In genomic region chr12:117989018-117989828, GRCm38 (mm10) we compare ENCODE assay signal across 9 mouse cellular contexts.
DNase-seq lines count a peak whose midpoint lies in the region; ATAC-seq and TF ChIP-seq lines count a peak whose summit lies in the region.
"Had no signal": no experiment of that assay in that cellular context is flagged by ENCODE, and none has a peak within 500 bp of the region (broad histone marks: within the 10 kb centered on the region; RNA-seq: fewer than 3 reads in every experiment).

No protein-coding gene starts in this region.

- TF ChIP-seq CTCF in MEL (IDR thresholded peaks at IDR 0.05 in 2 of 3, conservative IDR thresholded peaks at IDR 0.05 in 1 of 3; ENCODE audit: control insufficient read depth in 1 of 3, insufficient read depth in 1 of 3, low read depth in 2 of 3, low read length in 3 of 3, poor library complexity in 1 of 3, severe bottlenecking in 1 of 3), result no peak
- TF ChIP-seq CTCF in liver, postnatal 0 days (IDR thresholded peaks at IDR 0.05; ENCODE audit: low read depth), result no peak

- no peak overlapping the region for H3K27ac ChIP-seq in heart, embryonic 13.5 days (replicated peaks)
- H3K27ac ChIP-seq in MEL (ENCODE audit: control insufficient read depth, low read depth, low read length), result no peak overlapping the region
- no peak overlapping the region for H3K27ac ChIP-seq in forebrain, embryonic 12.5 days
- no peak overlapping the region for H3K27ac ChIP-seq in liver, postnatal 0 days (ENCODE audit: low read depth)
- H3K27ac ChIP-seq: macrophage had no signal

- peak overlapping the region; percentile 1; the same call in 1 of the 2 replicates for H3K9ac ChIP-seq in heart, embryonic 13.5 days
- no peak overlapping the region for H3K9ac ChIP-seq in MEL (ENCODE audit: control insufficient read depth, low read depth, low read length, poor library complexity, severe bottlenecking)
- no peak overlapping the region for H3K9ac ChIP-seq in forebrain, embryonic 12.5 days
- H3K9ac ChIP-seq in liver, postnatal 0 days (replicated peaks), result no peak overlapping the region

- TF ChIP-seq EP300 in MEL (IDR thresholded peaks at IDR 0.05; ENCODE audit: low read depth in 1 of 2, low read length in 2 of 2), result no peak
- no peak for TF ChIP-seq EP300 in liver, postnatal 0 days (IDR thresholded peaks at IDR 0.05; ENCODE audit: low read depth)

- no peak for DNase-seq in heart, adult 11 months
- peak; percentile 30 for DNase-seq in MEL (ENCODE audit: low read depth, low spot score)
- no peak for DNase-seq in liver, postnatal 0 days
- DNase-seq in adrenal gland, postnatal 36 days, result no peak
- DNase-seq in right cerebral cortex, adult 18-20 months, result no peak
- DNase-seq in cerebellum, adult 8-10 months, result no peak

- peaks cover 17% of the 10 kb centered on the region for H3K4me1 ChIP-seq in heart, embryonic 13.5 days
- no peaks in the 10 kb centered on the region for H3K4me1 ChIP-seq in MEL (ENCODE audit: control insufficient read depth in 1 of 2, insufficient read depth in 2 of 2, low read length in 2 of 2)
- peaks cover 15% of the 10 kb centered on the region for H3K4me1 ChIP-seq in forebrain, embryonic 12.5 days
- no peaks in the 10 kb centered on the region for H3K4me1 ChIP-seq in liver, postnatal 0 days (ENCODE audit: insufficient read depth)

- no peaks in the 10 kb centered on the region for H3K9me3 ChIP-seq in heart, embryonic 13.5 days
- H3K9me3 ChIP-seq in MEL (replicated peaks; ENCODE audit: insufficient read depth, low read length), result no peaks in the 10 kb centered on the region
- H3K9me3 ChIP-seq in forebrain, embryonic 12.5 days, result no peaks in the 10 kb centered on the region
- H3K9me3 ChIP-seq in liver, postnatal 0 days (ENCODE audit: low read length), result no peaks in the 10 kb centered on the region

- no peaks in the 10 kb centered on the region for H3K36me3 ChIP-seq in heart, embryonic 13.5 days
- H3K36me3 ChIP-seq in MEL (ENCODE audit: control insufficient read depth in 1 of 2, insufficient read depth in 2 of 2, low read length in 2 of 2), result no peaks in the 10 kb centered on the region
- no peaks in the 10 kb centered on the region for H3K36me3 ChIP-seq in forebrain, embryonic 12.5 days (replicated peaks)
- H3K36me3 ChIP-seq in liver, postnatal 0 days (replicated peaks; ENCODE audit: insufficient read depth, low read length), result no peaks in the 10 kb centered on the region

- no peak for TF ChIP-seq RAD21 in MEL (IDR thresholded peaks at IDR 0.05; ENCODE audit: low read depth, low read length)

- peaks cover 29% of the 10 kb centered on the region for H3K27me3 ChIP-seq in heart, embryonic 13.5 days (replicated peaks)
- H3K27me3 ChIP-seq in MEL (ENCODE audit: control insufficient read depth in 1 of 2, insufficient read depth in 2 of 2, low read length in 2 of 2), result no peaks in the 10 kb centered on the region
- peaks cover 56% of the 10 kb centered on the region for H3K27me3 ChIP-seq in forebrain, embryonic 12.5 days
- no peaks in the 10 kb centered on the region for H3K27me3 ChIP-seq in liver, postnatal 0 days (ENCODE audit: insufficient read depth, low read length)

- no peaks in the 10 kb centered on the region for H3K79me2 ChIP-seq in MEL (ENCODE audit: control insufficient read depth, insufficient read depth, low read length, poor library complexity)

- no peak for TF ChIP-seq POLR2A in MEL (IDR thresholded peaks at IDR 0.05; ENCODE audit: control insufficient read depth in 1 of 2, insufficient read depth in 1 of 2, low read depth in 1 of 2, low read length in 2 of 2, poor library complexity in 1 of 2)

- ATAC-seq in heart, embryonic 13.5 days (ENCODE audit: extremely low read depth, insufficient number of reproducible peaks, low FRiP score, low TSS enrichment), result no peak
- ATAC-seq in forebrain, embryonic 12.5 days (ENCODE audit: low FRiP score), result peak; percentile 83
- ATAC-seq in liver, postnatal 0 days, result no peak

- 3% methylated on average over 11 of the region's 11 CpGs for WGBS in heart, embryonic 13.5 days
- 3% methylated on average over 11 of the region's 11 CpGs for WGBS in forebrain, embryonic 12.5 days
- WGBS in liver, postnatal 0 days (ENCODE audit: insufficient replicate concordance), result 28% methylated on average over 11 of the region's 11 CpGs

- H3K4me3 ChIP-seq in heart, embryonic 13.5 days, result peak overlapping the region; percentile 38
- no peak overlapping the region for H3K4me3 ChIP-seq in MEL (ENCODE audit: control insufficient read depth in 1 of 2, insufficient read depth in 1 of 2, low read depth in 2 of 2, low read length in 2 of 2)
- no peak overlapping the region for H3K4me3 ChIP-seq in forebrain, embryonic 12.5 days (replicated peaks)
- H3K4me3 ChIP-seq in liver, postnatal 0 days (ENCODE audit: low read depth, low read length), result no peak overlapping the region

- peak overlapping the region; percentile 68 for H3K4me2 ChIP-seq in heart, embryonic 13.5 days
- peak overlapping the region; percentile 34 for H3K4me2 ChIP-seq in forebrain, embryonic 12.5 days
- peak overlapping the region; percentile 15 for H3K4me2 ChIP-seq in liver, postnatal 0 days (ENCODE audit: low read depth, low read length)

TF ChIP-seq in MEL, 35 proteins besides CTCF, POLR2A, EP300 and RAD21:
- TF ChIP-seq ETS1 (IDR thresholded peaks at IDR 0.05; ENCODE audit: low read depth, low read length) (peak; percentile 43), MAFK (IDR thresholded peaks at IDR 0.05; ENCODE audit: borderline replicate concordance, low read depth, low read length) (no peak)

Comparison
In these comparisons a context has a peak if more than half of its experiments do, and no peak if none do; other contexts are left out.
1. H3K4me2 ChIP-seq: peak in every context shown above with its lines; median percentile 68 in heart, embryonic 13.5 days; 34 in forebrain, embryonic 12.5 days; 15 in liver, postnatal 0 days.